Mouse (Mus musculus): ENCODE data around the gene Mtap.

GRCm38 (mm10) chr4:89209310-89209709 is 72.4 kb downstream of the Mtap start:
- TF ChIP-seq CTCF (IDR thresholded peaks at IDR 0.05; ENCODE audit: control insufficient read depth, insufficient read depth, low read length) = no peak
- no peak for TF ChIP-seq POLR2A (IDR thresholded peaks at IDR 0.05; ENCODE audit: borderline replicate concordance, control insufficient read depth, low read depth, low read length)
